Mouse (Mus musculus) cerebellum, adult 9-10 months (tissue): ENCODE measurements at regions not wholly inside any gene's neighbourhood (a gene's known extent, or its start where the extent isn't known, plus 50 kb on each side); places are given as distances from the start of the nearest gene placed in this dataset.
"Not testable (repeated sequence)": the region's sequence is repeated elsewhere in the genome, so short reads cannot be mapped to it uniquely, and the experiment has no call there.

Experiments used
- DNase-seq: peaks from one replicate; pipeline ENCODE4 v3.0.0; 2022

DNA sequence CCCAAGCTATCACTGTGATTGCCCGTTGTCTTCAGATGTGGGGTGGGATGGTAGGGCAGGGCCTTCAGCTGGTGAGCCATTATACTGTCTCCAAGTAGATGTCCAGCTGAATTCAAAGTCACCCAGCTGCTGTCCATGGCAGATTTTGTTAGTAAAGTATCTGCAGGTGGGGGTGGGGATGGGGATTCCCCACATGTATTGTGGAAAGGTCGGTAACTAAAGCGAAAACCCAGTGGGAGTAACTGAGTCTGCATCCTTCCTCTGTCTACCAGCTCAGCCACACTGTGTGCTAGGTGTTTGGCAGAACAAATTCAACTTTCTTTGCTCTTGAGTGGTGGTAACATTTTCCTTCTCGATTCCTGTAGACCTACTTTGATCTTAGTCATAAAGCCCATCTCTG lies 163.2 kb upstream of the 1700056E22Rik start:
- no peak for DNase-seq

DNA sequence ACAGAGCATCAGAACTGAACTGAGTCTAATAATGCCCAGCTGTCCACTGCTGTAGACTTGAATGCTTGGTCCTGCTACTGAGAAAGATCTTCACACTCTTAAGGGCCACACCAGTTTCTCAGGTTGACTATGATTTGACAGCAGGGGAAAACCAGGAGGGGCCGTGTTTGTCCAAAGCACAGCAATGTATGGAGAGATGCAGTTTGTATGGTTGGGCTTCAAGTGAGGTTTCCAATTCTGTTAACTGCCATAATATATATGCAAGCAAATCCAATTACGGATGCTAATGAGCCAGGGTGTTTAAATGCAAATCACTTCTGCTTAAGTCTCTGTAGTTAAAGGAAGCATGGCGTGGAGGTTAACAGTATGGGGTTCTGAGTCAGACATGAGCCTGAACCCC lies 157.2 kb upstream of the 1700056E22Rik start:
- no peak for DNase-seq

DNA sequence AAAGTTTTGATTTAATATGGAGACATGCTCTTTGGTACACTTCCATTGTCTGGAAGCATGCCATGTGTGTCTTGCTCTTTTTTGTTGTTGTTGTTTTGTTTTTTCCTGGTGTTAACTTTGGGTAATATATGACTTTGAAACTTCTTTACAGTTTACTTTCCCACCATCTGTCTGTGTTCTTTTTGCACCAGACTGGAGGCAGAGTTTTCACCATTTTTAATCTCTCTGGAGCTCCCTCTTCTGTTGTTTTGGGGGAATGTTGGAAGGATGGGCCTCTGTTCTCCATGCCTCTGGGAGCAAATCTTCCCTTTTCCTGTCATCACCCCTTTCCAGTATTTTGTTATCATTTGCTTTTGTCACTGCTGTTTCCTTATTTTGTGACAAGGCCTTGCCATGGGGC lies 153.5 kb upstream of the 1700056E22Rik start:
- peak; percentile 8 for DNase-seq

DNA sequence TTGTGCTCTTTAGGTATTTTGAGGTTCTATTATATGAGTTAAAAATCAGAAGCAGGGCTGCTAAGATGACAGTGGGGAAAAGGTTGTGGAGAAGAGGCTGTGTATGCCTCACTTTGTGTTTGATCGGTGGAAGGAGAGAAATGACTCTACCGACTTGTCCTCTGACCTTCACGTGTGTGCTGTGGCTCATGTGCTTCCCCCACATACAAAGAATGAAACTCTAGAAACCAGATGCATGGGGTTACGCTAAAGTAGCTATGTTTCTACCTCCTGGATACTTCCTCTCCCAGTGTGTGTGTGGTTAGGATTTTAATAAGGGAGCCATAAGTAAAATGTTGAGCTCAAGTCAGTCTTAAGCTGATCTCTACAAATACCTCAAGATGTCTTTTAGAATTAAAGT lies 148.1 kb upstream of the 1700056E22Rik start:
- no peak for DNase-seq

DNA sequence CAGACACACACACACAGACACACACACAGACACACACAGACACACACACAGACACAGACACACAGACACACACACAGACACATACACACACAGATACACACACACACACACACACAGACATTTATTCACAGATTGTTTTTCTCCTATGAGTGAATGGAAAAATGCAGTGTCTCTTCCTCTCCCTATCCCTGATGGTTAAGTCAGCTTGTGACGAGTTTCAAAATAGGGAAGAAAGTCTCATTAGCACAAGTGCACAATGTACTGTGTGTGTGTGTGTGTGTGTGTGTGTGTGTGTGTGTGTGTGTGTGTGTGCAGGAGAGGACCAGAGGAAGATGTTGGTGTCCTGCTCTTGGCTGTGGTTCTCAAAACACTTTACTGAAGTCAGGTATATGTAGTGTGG lies 140.3 kb upstream of the 1700056E22Rik start:
- not testable (repeated sequence) for DNase-seq

DNA sequence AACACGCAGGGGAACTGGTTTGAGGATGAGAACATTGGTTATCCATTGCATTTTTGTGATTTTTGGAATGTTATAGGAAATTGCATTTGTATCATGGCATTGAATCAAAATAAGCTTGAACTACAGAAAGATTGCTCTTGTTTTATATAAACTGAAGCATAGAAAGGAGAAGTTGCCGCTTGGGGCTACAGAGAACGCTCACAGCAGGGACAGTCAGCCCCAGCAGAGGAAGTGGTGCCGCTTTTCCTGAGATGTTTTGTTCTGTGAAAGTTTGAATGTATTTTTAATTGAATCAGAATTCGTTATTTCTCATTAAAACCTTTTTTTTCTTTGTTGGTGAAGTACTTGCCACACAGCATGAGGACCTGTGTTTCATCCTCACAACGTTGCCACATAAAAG lies 139.6 kb upstream of the 1700056E22Rik start:
- DNase-seq, result no peak

DNA sequence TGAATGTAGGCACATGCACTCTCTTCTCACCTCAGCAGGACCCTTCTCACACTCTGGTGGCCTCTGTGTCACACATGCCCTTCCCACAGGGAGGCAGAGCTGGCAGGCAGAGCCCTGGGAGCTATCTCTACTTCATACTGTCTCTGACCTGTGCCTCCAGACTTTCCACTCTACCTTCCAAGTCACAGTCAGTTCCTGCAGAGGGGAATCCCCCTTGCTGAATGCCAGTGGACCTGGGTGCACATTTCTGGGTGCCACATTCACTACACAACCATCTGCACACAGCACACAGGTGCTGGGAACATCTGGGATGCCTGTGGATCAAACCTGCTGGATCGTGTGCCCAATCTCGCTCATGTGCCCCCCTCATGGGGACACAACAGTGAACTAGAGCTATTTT lies 138.9 kb upstream of the 1700056E22Rik start:
- no peak for DNase-seq

DNA sequence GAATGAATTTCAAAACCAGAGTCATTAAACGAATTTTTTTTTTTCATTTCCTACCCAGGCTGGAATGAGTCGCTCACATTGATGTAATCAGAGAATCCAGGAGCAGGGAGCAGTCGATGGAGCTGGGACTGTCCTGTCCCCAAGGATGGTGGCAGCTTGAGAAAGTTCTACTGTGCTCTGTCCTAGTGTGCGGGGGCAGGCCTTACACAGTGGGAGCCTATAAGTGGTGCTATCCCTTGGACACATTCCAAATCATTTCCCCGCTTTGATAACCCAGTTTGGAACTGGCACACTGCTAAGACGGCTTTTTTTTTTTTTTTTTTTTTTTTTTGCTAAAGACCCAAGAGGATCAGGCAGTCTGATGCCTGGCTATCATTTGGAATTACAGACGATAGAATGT lies 137.5 kb upstream of the 1700056E22Rik start:
- no peak for DNase-seq

DNA sequence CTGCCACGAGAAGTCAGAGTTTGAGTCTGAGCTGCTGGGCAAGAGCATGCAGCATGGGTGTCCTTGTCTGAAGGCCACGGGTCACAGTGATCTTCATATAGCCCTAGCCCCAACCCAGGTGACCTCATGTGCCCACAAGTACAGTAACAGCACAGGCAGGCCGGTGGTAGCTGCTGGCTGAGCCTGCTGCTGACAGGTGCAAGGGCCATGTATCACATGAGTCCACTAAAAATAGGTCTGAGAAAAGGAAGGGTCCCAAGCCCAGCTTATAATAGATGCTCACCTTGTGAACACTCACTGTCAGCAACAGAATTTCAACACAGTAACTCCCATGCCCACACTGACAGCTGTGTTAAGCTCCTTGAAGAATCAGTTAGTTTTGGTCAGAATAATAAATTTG lies 136.8 kb upstream of the 1700056E22Rik start:
- no peak for DNase-seq

DNA sequence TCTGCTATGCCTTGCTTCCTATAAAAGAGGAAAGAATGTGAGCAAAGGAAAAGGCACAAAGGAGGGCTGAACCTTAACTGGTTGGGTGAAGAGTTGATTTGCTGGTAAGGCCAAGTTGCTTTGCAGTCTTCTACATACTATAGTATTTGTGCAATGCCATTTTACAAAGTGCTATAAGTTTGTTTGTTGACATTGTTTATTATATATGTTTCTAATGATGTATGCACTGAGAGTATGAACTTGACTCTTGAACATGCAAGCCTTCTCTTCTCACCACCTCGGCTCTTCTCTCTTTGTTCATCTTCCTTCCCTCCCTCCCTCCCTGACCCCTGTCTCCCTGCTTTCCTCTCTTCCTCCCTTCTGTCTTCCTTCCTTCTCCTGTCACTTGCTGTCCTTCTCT lies 135.9 kb upstream of the 1700056E22Rik start:
- no peak for DNase-seq

DNA sequence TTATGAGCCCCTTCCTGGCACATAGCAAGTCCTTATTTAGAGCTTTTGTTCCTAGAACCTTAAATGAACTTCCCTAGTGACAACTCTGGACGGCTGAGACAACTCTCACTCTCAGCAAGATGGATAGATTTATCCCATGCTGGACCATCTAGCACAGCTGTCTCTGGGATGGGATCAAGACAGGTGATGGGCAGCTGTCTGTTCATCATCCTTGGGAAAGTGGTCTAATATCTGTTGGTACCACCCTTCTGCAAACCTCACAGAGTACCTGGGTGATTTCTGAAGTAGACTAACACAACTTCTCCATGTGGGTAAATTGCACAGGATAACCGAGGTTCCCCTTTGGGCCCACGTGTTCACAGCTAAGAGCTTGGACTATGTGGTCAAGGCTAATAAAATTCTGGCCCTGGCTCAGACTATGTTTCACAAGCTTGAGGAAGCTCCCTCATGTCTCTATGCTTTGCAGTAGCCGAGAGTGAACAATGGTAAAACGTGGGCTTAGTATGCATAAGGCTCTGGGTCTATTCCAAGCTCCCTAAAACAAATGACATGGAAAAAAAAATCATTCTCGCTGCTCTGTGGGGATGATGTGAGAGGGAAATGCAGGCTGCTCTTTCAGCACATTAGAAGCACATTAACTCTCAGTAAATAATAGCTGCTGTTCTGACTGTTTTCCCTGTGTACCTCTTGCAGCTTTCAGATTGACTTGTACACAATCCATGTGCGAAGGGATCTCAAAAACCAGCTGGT lies 135.1 kb upstream of the 1700056E22Rik start:
- DNase-seq, result no peak

DNA sequence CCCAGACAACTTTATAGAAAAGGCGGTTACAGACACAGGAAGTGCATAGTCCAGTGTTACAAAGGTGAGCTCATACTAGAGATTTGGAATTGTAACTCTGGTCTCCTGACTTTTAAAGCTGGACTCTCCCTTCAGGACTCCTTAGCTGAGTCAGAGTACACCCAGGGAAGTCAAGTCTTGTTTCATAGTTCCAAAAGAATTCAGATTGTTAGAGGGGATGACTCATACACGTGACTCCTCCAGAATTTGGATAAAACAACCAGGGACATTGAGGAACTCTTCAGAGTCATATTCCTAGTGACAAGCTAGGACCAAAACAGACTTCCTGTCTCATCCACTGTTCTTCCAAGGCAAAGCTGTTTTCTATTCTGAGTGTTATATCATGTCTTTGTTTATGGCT lies 132.8 kb upstream of the 1700056E22Rik start:
- no peak for DNase-seq

DNA sequence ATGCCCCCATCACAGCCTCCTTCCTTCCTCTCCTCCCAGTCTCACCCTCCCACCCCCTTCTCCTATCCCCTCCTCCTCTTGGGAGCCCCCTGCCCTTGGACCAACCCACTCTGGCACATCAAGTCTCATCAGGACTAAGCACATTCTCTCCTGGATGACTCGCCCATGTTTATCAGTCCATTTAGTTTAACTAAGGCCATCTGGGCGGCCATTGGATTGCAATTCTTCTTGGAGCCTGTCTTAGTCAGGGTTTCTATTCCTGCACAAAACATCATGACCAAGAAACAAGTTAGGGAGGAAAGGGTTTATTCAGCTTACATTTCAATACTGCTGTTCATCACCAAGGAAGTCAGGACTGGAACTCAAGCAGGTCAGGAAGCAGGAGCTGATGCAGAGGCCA lies 128.4 kb upstream of the 1700056E22Rik start:
- not testable (repeated sequence) for DNase-seq

DNA sequence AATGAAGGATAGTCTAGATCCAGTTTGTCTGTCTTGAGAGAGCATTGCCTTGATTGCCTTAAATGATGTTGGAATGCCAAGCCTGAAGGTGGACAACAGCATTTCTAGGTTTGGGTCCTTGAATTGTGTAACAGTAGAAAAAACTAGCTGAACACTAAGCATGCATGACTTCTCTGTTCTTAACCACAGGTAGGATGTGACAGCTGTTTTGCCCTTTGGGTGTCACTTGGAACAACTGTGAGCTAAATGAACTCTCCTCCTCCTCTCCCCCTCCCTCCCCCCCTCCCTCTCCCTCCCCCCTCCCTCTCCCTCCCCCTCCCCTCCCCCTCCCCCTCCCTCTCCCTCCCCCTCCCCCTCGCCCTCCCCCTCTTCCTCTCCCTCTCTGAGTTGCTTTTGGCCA lies 113.6 kb upstream of the 1700056E22Rik start:
- no peak for DNase-seq

DNA sequence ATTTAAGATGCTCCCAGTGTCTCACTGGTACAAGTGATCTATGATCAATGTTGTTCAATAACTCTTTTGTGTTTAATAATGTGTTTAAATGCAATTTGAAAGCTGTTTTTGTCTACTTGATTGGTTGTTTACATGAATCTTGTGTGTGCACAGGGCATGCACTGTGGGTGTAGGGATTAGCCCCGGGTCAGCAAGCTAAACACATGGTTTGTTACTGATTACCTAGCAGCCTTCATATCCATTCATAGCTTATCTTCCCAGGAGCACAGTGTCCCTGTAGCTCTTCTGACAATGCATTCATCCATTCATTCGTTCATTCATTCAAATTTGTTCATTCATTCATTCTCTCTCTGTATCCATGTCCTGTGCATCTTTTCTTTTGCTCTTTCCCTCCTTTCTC lies 108.9 kb upstream of the 1700056E22Rik start:
- DNase-seq, result no peak

DNA sequence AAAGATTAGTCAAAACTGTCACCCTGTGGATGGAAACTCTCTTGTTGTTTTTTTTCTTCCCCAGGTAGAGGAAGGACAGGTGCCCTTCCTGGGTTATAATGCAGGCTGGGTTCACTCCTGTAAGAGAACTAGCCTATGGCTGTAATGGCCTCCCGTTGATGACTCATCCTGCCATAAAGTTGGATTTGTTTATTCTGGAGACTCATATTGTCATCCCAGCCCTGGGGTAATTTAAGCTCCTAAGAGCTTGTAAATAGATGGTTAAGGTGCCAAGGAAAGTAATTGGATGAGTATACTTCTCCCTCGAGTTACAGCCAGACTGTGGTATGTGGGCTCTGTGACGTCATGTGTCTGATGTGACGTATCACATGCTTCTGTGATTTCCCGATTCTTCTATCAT lies 106.4 kb upstream of the 1700056E22Rik start:
- no peak for DNase-seq

DNA sequence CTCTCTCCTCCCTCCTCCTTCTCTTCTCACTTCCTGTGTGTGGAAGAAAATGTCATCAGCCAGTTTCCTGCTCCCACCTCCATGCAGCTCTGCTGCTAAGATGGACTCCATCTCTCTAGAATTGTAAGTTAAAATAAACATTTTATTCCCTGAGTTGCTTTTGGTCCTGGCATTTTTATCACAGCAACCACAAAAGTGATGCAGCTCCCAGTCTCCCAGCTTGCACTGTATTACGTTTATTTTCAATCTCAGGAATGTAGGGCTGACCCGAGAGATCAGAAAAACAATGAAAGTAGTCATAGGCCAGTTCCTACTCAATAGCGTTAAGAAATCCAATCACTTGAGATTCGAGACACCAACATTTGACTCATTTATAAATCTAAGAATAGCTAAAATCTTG lies 106.0 kb upstream of the 1700056E22Rik start:
- DNase-seq, result no peak

DNA sequence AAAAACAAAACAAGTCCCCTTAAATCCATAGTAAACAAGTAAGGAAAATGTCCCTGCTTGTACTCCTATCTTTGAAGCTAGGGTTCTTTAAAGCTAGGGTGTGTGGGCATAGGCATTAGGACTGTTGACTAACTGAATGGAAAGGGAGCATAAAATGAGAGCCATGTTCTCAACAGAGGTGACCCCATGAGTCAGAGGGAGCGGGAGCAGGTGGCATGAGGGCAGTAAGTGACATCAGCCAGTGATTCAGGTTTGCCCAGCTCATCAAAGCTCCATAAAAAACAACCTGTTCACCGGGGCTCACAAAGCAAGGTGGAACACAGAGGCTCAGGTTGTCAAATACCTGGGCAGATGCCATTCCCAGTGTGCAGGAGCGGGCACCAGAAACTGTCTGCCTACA lies 104.6 kb upstream of the 1700056E22Rik start:
- no peak for DNase-seq

DNA sequence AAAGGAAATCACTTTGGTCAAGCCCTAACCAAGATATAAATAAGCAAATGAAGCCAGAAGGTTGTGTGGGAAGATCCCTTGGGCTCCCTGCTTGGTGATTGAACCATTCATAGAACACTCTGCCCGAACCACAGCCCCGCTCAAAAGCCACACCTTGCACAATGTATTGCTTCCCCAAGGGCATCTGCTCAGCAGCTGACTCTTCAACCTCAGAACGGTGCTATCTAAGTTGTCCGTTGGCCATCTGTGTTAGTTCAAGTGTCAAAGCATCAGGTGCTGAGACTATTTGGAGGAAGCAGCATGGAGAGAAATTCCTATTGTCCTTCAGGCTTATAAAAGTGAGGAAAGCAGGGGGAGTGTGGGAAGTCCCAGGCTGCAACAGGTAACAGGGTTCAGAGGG lies 96.8 kb upstream of the 1700056E22Rik start:
- no peak for DNase-seq

DNA sequence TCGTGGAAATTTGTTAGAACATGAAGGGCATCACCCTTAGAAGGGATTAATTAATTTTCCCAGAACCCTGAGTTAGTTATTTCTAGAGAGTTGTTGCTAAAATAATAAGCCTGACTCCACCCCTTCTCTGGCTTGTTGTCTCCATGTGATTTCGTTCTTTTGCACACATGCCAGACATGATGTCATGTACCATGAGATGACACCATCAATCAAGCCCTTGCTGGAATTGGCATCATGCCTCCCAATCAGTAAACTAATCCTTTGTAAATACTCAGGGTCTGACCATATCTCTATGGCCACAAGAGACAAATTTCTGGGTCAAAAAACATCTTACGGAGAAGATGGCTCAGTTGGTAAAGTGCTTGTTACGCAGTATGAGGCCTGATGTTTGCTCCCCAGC lies 93.2 kb upstream of the 1700056E22Rik start:
- no peak for DNase-seq

DNA sequence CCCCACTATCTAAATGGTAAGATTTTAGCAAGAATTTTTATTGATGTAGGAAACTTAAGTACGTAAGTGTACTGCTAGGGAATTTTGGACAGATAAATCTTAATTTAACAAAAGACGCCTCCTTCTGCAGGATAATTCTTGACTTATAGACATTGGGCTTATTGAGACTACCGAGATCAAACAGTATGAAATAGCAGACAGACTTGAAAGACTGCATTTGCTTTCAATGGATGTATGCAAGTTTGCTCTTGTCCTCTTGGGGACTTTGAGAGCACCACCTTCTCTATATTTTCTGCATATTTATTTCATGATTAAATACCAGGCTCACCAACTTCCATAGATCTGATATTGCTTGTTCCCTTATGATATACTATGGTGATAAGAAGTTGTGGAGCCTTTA lies 92.8 kb upstream of the 1700056E22Rik start:
- DNase-seq, result no peak
